Mouse (Mus musculus) left cerebral cortex, postnatal 14 days (tissue): ENCODE measurements around the gene Cdc42bpa. TPM values are rescaled to one million over a fixed set of nuclear protein-coding genes. Genes with fewer than 3 reads are reported as not detected.

Source experiments
- DNase-seq, 2 experiments: peaks; one replicate each; pipeline ENCODE4 v3.0.0; 2021 to 2022; ENCODE audit warnings: low spot score in 2 of 2, mixed read lengths in 1 of 2
- intact Hi-C: fragments of 180-260 bp; cut with DNase I; formaldehyde crosslinking; loops from one replicate; pipeline ENCODE4 v1.15.1; 2025
- total RNA-seq, 2 experiments: library from RNA; stranded (reverse); gene quantifications; 2 replicates each; pipeline ENCODE4 v1.2.3; 2021

Gene Cdc42bpa
- total RNA-seq, 2 experiments from 2014 or later: 211 to 234 TPM

GRCm38 (mm10) chr1:180148036-180148435 lies 187.8 kb downstream of the Cdc42bpa start:
- no peak for DNase-seq
- intact Hi-C loops: no loop called here

GRCm38 (mm10) chr1:180148563-180148962 lies 188.3 kb downstream of the Cdc42bpa start:
- DNase-seq: no peak
- intact Hi-C loops: no loop called here

- DNase-seq: no peak
- intact Hi-C loops: no loop called here
Observed at GRCm38 (mm10) chr1:180151191-180151590, 190.9 kb downstream of the Cdc42bpa start.

GRCm38 (mm10) chr1:180158648-180159047 lies 198.4 kb downstream of the Cdc42bpa start:
- intact Hi-C loops: no loop called here

GRCm38 (mm10) chr1:180160545-180160944 lies 200.3 kb downstream of the Cdc42bpa start:
- intact Hi-C loops: no loop called here
- DNase-seq: no peak

More at GRCm38 (mm10) chr1:180158648-180159047, 198.4 kb downstream of the Cdc42bpa start:
- DNase-seq: no peak

- no peak for DNase-seq
- intact Hi-C loops: no loop called here
Observed at GRCm38 (mm10) chr1:180161160-180161559, 200.9 kb downstream of the Cdc42bpa start.

- intact Hi-C loops: no loop called here
- no peak for DNase-seq
Observed at GRCm38 (mm10) chr1:180161566-180162355, 201.5 kb downstream of the Cdc42bpa start.

- DNase-seq: no peak
- intact Hi-C loops: no loop called here
Observed at GRCm38 (mm10) chr1:180162986-180163385, 202.7 kb downstream of the Cdc42bpa start.

GRCm38 (mm10) chr1:180166533-180166932 lies 206.3 kb downstream of the Cdc42bpa start:
- intact Hi-C loops: no loop called here
- DNase-seq: no peak

GRCm38 (mm10) chr1:180168294-180168693 lies 208.0 kb downstream of the Cdc42bpa start:
- intact Hi-C loops: no loop called here
- no peak for DNase-seq

GRCm38 (mm10) chr1:180169161-180169560 lies 208.9 kb downstream of the Cdc42bpa start:
- intact Hi-C loops: no loop called here
- no peak for DNase-seq

GRCm38 (mm10) chr1:180170071-180170470 lies 209.8 kb downstream of the Cdc42bpa start:
- intact Hi-C loops: loop anchor here (10.0 kb wide), 1 partner anchor 255 kb away; no protein-coding TSS in a partner anchor
- no peak for DNase-seq

GRCm38 (mm10) chr1:180171883-180172282 lies 211.6 kb downstream of the Cdc42bpa start:
- DNase-seq: no peak
- intact Hi-C loops: loop anchor here (10.0 kb wide), 1 partner anchor 253 kb away; no protein-coding TSS in a partner anchor

- intact Hi-C loops: loop anchor here (10.0 kb wide), 1 partner anchor 252 kb away; no protein-coding TSS in a partner anchor
- no peak for DNase-seq
Observed at GRCm38 (mm10) chr1:180172600-180172999, 212.3 kb downstream of the Cdc42bpa start.

GRCm38 (mm10) chr1:180173017-180173416 lies 212.7 kb downstream of the Cdc42bpa start:
- intact Hi-C loops: loop anchor here (10.0 kb wide), 1 partner anchor 252 kb away; no protein-coding TSS in a partner anchor
- no peak for DNase-seq

GRCm38 (mm10) chr1:180174718-180175117 lies 214.4 kb downstream of the Cdc42bpa start:
- no peak for DNase-seq
- intact Hi-C loops: loop anchor here (2.0 to 10.0 kb wide), 2 partner anchors 40 to 250 kb away; no protein-coding TSS in a partner anchor

- intact Hi-C loops: loop anchor here (2.0 to 10.0 kb wide), 2 partner anchors 40 to 250 kb away; no protein-coding TSS in a partner anchor
Observed at GRCm38 (mm10) chr1:180175167-180175566, 214.9 kb downstream of the Cdc42bpa start.

GRCm38 (mm10) chr1:180175635-180176034 lies 215.4 kb downstream of the Cdc42bpa start:
- no peak for DNase-seq
- intact Hi-C loops: loop anchor here (2.0 to 10.0 kb wide), 2 partner anchors 39 to 249 kb away; no protein-coding TSS in a partner anchor

More at GRCm38 (mm10) chr1:180175167-180175566, 214.9 kb downstream of the Cdc42bpa start:
- DNase-seq: no peak

- no peak for DNase-seq
- intact Hi-C loops: loop anchor here (10.0 kb wide), 1 partner anchor 248 kb away; no protein-coding TSS in a partner anchor
Observed at GRCm38 (mm10) chr1:180176784-180177183, 216.5 kb downstream of the Cdc42bpa start.

GRCm38 (mm10) chr1:180178340-180178739 lies 218.1 kb downstream of the Cdc42bpa start:
- DNase-seq: no peak
- intact Hi-C loops: loop anchor here (10.0 kb wide), 1 partner anchor 246 kb away; no protein-coding TSS in a partner anchor
